Mouse (Mus musculus) left cerebral cortex, adult 11 months (tissue): ENCODE data around the gene Psmc3.

Experiments
- DNase-seq: peaks from one replicate; pipeline ENCODE4 v3.0.0; 2022; ENCODE audit warnings: low spot score

The Psmc3 gene

DNA sequence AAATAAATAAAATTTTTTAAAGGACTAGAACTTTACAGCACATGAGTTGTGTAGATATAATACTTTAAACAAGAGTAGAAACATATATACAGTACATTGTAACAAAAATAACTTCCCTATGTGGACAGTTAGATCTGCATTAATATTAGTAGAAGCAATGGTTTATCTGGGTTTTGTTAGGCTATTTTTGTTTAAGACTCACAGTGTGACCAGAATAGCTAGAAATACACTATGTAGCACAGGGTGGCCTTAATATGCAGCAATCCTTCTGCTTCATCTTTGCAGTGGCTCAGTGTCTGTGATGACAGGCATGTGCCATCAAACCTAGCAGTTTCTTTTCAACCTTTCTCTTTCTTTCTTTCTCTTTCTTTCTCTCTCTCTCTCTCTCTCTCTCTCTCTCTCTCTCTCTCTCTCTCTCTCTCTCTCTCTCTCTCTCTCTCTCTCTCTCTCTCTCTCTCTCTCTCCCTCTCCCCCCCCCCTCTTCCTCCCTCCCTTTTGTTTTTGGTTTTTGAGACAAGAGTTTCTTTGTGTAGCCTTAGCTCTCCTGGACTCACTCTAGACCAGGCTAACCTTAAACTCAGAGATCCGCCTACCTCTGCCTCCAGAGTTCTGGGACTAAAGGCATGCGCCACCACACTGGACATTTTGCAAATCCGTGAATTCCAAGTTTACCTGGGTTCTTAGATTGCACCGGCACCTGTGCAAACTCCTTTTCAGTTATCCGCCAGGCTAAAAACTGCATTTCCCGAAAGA lies 452 bp upstream of the Psmc3 start:
- DNase-seq: no peak

DNA sequence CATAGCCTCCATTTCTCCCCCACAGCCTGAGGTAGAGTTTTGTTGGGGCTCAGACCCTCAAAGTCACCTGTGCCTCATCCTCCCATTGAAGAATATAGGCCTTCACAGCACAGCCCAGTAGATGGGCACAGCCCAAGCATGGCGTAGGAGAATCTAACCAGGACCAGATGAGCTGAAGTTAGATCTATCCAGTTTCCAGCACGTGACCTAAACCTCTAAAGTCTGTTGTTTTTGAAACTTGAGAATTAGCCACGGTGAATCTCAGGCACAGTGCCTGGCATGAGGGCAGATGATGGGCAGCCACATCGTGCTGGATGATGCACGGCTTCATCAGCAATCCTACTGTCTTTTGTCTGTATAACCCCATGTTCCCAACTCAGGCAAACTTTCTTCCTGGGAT lies 4.6 kb downstream of the Psmc3 start:
- no peak for DNase-seq

DNA sequence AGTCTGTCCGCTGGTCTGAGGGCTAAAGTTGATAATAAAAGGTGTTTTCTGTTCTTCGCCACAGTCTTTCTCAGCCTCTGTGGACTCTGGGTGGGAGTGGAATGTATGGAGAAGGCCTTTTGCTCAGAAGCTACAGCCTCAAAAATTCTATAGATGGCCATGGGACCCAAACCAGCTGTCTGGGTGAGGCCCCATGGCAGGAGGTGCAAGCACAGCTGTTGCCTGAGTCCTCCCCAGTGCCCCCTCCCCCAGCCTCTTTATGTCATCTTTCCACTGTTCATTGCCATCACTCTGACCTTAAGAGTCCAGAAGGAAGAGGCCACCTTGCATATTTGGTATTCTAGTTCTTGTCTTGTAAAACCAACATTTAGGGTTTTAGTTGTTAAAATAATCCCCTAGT lies 5.6 kb downstream of the Psmc3 start:
- no peak for DNase-seq

DNA sequence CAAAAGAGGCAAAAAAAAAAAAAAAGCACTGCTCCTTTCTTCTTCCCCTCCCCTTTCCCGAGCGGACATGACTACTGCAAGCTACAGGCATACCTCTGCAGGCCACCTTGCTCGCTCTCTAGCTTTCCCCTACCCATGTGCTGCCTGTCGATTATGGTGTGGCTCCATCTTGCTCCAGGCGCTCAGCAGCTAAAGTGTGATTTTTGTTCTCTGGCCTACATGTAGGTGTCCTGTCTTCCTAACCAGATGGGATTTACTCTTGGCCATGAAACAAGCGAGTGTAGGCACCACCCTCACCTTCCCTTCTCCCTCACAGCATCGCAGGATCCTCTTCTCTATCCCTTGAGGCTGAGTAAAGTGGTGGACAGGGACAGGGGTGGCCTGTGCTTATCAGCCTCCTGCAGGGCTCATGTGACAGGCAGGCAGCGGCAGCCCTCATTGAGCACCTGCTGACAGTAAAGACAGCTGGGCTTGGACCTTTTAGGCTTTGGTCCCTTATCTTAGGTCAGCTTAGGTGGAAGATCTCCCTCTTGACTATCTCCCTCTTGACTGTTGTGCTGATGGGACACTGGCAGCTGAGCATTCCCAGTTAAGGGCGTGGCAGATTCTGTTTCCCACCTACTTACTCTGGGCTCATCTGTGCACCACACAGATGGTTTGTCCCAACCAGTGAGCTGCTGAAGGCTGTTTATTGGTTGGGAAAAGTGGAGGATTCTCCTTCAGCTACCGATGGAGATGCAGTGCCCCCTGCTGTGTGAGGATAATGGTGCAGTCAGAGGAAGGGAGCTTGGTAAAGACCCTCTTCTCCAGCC lies 6.9 kb downstream of the Psmc3 start:
- no peak for DNase-seq

DNA sequence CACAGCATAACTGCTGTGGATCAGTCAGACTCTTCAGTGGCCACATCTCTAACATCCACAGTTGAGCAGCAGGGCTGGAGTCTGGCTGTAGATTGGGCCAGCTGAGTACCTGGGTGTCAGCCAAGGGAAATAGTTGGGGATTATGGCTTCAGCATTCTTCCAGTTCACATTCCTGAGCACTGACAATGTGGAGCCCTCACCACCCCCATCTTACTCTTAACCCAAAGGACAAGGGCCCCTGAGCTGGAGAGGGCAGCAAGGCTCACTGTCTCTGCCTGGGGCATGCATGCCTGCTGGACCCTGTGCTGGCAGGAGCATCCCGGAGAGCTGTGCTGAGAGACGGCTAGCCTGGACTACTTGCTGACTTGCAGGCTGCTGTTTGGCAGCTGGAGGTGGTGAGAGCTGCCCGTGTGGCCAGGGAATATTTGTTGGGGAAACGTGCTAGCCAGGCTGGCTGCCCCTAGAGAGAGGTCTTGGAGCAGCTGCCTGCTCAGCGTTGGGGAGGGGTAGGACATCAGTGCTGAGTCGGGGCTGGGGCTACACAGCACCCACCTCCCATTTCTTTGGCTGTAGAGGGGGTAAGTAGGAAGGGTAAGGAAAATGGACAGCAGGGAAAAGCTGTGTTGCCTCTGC lies 8.2 kb downstream of the Psmc3 start:
- DNase-seq: no peak

DNA sequence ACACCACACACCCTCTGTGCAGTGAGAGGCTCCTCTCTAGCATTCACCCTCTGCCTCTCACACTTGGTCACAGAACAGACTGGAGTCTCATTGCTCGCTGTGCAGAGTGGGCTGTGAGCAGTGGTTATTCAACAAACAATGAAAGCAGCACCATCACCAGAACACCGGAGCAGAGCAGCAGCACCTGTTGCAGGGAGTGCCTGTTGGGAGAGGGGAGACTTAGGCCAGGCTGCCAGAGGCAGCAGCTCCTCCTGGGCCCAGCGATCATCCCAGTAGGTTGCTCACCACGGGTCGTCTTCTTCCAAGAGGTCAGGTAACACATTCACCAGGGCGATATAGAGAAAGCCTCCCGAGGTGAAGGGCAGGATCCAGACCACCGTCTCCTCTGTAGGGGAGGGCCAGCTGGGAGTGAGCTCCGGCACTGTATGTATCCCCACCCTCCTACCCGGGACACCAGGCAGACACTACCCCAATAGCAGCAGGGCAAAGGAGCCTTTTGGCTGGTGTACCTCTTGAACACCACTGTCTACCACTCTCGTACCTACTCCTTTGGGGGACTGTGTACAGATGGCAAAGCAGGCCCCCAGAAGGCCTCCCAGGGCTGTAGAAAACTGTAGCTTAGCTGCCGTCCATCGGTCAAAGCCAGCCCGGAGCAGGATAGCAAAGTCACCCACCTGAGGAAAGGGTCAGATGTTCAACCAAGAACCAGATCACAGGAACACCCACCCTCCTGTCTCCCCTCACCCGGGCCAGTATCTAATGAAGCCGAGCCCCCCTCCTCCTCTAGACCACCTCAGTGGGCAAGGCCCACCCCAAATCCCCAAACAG lies 9.2 kb downstream of the Psmc3 start:
- no peak for DNase-seq

DNA sequence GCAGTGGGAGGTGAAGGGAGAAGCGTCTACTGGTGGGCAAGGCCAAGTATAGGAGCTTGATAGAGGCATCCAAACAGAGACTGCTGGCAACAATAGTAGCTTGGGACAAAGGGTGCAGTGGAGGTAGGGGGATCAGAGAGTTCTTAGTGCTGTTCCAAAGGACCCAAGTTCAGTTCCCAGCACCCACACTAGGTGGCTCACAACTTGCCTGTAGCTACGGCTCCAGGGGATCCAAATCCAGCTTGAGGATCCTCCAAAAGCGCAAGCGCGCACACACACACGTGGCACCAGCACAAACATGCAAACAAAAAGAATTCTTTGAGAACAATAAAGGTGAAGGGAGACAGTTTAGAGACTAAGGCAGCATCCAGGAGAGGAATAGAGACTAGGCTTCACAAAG lies 10.4 kb downstream of the Psmc3 start:
- DNase-seq: no peak

DNA sequence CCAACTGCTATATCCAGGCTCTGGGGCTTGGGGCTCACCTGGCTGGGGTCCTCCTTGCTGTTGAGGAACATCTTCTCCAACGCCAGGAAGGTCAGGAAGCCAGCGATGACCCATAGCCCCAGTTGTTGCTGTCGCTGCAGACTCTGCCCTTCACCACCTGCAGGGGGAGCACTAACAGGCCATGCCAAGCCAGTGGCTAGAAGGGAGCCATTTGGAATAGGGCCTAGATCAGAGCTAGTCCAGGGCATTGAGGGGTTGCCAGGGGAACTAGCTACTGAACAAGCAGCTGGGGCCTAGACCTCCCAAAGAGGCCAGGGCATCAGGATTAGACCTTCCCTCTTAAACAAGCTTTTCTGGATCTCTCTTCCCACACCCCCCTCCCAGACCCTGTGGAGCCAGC lies 11.7 kb downstream of the Psmc3 start:
- no peak for DNase-seq

DNA sequence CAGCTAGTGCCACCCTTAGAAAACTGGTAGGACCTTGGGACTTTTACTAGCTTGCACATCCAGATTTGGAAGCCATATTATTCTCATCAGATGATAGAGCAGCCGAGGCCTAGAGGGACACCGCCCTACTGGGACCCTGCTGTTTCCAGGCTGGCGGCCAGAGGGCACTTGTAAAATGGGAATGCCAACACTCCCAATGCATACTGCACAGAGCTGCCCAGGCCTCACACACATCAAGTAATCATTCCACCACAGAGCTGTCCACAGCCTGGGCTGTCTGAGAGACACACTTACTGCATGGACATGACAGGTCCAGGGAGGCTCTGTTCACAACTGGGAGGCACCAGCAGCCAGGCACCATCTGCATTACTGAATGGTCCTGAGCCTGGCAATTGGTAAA lies 12.6 kb downstream of the Psmc3 start:
- DNase-seq: no peak

DNA sequence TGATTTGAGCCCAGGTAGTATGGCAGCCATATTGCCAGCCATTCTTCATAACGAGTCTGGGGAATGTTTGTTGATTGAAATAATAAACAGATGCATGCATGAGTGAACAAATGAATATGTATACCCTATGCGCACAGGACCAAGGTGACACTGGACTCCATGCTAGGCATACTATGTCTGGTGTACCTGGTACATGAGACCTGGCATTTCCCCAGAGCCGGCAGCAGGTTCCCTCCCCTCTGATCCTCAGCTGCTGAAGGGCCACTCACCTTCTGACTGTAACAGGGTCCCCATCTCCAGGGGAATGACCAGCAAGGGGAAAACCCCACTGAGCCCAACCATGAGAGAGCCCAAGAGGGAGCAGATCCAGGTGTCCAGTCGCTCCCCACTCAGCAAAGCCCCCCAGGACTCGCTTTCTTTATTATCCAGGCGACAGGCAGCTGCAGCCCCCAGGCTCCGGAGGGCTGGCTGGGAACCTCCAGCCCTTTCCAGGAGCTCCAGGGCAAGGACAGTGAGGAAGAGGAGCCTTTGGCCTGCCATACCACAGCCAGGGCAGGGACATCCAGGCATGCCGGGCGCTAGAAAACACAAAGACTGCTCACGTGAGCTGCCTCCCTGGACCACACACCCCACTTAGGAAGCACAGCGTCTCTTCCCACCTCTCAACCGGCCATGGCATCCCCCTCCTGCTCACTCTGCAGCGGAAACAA lies 14.5 kb downstream of the Psmc3 start:
- no peak for DNase-seq

DNA sequence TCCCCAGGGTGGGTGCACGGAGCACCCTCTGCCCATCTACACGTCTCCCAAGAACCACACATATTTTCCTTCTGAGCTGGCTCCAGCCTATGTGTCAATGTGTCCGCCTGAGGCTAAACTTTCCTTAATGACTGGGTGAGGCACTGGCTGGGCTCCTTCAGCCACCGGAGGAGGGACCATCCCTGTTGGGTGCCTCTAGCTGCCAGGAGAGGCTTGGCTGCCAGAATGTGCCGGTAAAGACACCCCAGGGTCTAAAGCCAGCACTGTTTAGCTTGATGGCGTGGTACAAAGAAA lies 15.0 kb downstream of the Psmc3 start:
- no peak for DNase-seq

DNA sequence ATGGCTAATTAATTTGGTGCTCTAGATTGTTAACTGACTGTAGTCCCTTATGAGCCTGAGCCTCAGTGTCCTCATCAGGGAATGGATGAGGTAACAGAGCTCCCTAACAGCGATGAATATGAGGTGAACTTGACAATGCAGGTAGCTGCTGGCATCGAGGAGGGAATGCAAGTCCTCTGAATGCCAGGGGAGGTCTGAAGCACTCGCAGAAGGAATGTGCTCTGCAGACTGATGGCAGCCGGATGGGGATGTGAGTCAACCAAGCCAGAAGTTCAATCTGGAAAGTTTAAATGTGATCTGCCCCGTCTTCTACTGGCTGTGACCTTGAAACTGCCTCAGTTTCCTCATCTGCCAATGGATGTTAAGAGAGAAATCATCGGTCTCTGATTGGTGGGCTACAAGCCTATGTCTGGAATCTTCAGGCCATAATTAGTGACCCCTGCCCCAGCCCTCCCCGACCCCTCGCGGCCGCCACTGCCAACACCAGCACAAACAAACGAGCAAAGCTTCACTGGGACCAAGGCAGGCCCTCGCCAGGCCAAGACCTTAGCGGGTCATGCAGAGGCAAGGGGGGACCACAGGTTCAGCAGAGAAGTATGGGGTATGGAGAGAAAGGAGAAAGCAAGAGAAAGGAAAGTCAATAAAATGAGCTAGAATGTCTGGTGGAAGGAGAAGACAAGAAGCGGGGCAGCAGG lies 15.6 kb downstream of the Psmc3 start:
- DNase-seq: no peak

DNA sequence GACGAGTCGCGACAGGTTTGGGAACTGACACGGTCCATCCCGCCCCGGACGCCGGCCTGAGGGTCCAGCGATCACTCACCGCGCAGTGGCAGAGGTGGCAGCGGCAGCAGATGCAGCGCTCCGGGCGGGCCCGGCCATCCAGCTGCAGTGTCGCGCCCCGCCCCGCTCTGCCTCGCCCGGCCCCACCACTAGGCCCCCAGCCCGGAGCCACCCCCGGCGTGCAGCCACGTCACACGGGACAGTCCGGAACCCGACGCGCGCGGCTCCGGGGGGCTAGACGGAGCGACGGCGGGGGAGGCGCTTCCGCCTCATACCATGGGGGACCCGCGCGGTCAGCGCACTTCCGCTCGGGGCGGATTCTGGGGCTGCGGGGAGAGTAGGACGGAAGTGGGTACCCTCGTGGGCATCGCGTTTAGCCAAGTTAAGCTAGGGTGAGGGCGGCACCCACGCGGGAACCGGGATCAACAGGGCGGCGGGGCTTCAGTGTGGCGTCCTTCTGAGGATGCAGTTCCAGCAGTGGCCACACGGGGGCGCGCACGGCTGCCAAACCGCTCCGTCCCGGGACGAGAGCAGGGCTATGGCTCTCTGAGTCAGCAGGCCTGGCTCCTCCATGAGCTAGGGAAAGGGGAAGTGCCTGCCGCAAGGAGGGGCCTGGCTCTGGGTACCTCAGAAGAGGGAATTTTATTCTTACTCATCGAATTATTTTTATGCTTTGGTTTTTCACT lies 16.4 kb downstream of the Psmc3 start, which contains the start of gene Slc39a13:
Gene Slc39a13 (minus strand): TSS at position 342 of the 725 bp plus-strand sequence.
- DNase-seq: peak; percentile 95

DNA sequence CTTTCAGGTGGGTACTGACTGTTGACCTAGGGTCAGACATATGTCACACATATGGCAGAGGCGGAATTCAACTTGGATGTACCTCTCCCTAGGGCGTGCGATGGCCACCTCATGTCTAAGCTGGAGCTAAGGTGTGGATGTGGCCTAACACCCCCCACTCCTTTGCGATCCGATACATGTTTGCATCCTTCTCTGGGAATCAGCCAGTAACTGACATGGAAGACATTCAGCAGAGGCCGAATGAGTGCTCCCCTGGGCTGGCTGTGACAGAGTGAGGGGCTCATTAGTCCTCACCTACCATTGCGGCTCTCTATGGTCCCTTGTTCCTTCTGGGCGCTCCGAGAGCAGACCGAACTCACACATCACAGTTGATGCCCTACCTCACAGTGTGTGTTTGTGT lies 17.2 kb downstream of the Psmc3 start:
- DNase-seq: no peak

DNA sequence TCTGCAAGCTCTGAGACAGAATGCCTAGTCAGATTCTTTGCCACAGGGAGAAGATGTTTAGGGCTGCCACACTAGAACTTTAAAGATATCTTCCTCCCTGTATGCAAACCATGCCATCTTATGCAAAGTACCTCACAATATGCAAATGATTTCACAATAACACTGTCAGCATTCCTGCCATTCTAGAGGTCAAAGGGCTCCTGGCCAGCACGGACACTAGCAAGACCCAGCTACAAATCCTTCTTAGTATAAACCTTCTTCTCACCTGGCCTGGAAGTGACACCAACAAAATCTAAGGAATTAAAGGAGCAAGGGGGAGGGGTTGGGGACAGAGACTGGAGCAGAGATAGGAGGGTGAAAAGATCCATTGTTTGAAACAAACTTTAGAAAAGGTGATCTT lies 18.3 kb downstream of the Psmc3 start:
- no peak for DNase-seq

DNA sequence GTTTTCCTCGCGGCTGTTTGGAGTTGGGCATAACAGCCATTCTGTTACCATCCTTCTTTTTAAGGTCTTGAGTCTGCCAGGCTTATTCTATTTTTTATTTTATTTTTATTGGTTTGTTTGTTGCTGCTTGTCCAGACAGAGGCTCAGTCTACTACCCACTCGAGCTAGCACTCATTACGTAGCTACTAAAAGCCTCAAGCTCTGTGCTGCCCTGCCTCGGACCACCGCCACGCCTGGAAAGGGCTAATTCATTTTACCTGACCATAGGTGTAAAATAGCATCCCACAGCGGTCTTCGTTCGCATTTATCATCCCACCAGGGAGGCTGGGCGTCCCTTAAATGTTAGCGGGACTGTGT lies 24.1 kb downstream of the Psmc3 start:
- DNase-seq: no peak

DNA sequence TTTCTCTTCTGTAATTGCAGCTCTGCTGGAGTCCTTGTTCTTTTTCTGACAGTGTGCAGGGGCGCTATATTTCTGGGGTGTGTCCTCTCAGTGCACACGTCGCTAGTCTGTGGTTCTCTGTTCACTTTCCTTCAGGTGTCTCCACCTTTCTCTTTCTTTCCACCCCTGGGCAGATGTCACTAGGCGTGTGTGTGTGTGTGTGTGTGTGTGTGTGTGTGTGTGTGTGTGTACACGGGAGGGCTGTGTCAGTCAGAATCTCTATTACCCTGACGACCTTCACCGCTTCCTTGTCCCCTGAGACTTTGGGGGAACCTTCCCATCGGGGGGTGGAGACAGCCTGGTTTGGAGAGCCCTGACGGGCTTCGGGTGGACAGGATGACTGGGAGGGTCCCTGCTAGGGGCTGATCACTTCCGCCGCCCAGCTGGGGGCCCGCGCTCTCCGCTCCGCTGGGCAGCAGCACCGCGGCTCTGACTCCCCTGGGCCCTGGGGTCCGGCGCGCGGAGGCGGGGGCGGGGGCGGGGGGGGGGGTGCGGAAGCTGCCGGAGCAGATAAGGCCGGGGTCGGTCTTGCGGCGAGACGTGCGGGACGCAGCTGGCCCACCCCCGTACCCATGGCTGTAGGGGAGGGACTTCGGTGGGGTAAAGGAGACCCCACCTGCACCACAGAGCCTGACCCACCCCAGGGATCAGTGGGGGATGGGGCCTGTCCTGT lies 24.7 kb downstream of the Psmc3 start:
- no peak for DNase-seq

DNA sequence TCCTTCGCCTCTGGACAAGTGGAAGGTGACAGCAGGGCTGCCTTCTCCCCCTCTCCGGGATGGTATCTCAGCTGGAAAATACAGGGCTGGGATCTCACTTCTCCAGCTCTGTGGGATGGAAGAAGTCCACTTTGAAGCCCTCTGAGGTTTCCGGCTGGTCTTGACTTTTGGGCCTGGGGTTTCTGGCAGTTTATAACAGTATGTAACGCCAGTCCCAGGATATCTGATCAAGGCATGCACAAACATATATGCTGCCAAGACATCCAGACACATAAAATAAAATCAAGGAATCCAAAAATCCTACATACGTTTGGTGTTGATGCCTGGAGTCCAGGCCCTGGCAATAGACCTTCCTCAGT lies 25.2 kb downstream of the Psmc3 start:
- DNase-seq: no peak

DNA sequence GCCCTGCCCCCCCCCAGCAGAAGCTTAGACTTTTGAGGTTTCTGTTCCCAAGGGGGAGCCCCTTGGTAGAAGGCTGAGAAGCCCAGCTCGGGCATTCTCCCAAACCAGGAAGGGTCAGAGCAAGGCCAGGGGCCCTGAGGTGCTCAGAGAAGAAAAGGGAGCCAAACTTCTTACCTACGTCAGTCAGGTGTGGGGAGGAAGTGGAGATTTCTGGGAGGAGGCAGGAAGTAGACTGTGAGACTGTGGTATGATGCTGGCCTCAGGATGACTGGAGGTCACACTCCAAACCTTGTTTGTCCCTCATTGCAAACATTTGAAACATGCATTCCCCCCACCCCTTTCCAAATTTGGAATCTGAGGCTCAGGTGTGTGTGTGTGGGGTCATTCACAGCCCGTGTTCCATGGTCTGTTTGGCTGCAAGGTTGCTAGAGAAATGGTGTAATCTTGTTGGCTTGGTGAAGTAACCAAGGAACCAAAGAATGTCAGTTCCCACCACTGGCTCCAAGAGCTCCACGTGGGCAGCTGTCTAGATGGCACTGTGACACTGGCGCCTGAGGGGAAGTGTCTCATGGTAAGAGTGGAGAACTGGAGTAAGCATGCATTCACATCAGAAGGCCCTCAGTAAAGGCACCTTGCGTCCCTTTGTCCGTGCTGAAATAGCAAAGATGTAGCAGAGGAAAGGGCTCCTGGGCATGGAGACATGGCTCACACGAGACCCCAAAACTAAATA lies 27.1 kb downstream of the Psmc3 start:
- DNase-seq: no peak
